8 mouse cellular contexts compared by ENCODE assay signal in genomic region chrX:162025210-162025953, GRCm38 (mm10).
A peak's percentile ranks its signal among the peaks of the same experiment; 100 is the strongest.
DNase-seq lines count a peak whose midpoint lies in the region; ATAC-seq and TF ChIP-seq lines count a peak whose summit lies in the region.

No protein-coding gene starts in this region.

- H3K36me3 ChIP-seq in heart, adult 2 months (ENCODE audit: control insufficient read depth, insufficient read depth, low read length) = no peaks in the 10 kb centered on the region
- no peaks in the 10 kb centered on the region for H3K36me3 ChIP-seq in intestine, embryonic 16.5 days (ENCODE audit: control insufficient read depth, insufficient read depth, low read length)
- no peaks in the 10 kb centered on the region for H3K36me3 ChIP-seq in liver, postnatal 0 days (replicated peaks; ENCODE audit: insufficient read depth, low read length)
- no peaks in the 10 kb centered on the region for H3K36me3 ChIP-seq in neural tube, embryonic 15.5 days

- peaks cover 2% of the 10 kb centered on the region for H3K4me1 ChIP-seq in heart, adult 2 months (ENCODE audit: control insufficient read depth, insufficient read depth, low read length)
- no peaks in the 10 kb centered on the region; the same call in 1 of the 2 replicates for H3K4me1 ChIP-seq in intestine, embryonic 16.5 days (ENCODE audit: control insufficient read depth, insufficient read depth, low read length)
- H3K4me1 ChIP-seq in liver, postnatal 0 days (ENCODE audit: insufficient read depth) = no peaks in the 10 kb centered on the region
- H3K4me1 ChIP-seq in neural tube, embryonic 15.5 days = no peaks in the 10 kb centered on the region

- H3K4me2 ChIP-seq in intestine, embryonic 16.5 days (ENCODE audit: low read depth, low read length) = no peak overlapping the region
- H3K4me2 ChIP-seq in liver, postnatal 0 days (ENCODE audit: low read depth, low read length) = no peak overlapping the region
- peak overlapping the region; percentile 31 for H3K4me2 ChIP-seq in neural tube, embryonic 15.5 days

- TF ChIP-seq CTCF in heart, adult 2 months (IDR thresholded peaks at IDR 0.05) = no peak
- no peak for TF ChIP-seq CTCF in liver, postnatal 0 days (IDR thresholded peaks at IDR 0.05; ENCODE audit: low read depth)

- no peak overlapping the region for H3K27ac ChIP-seq in heart, adult 2 months
- peak overlapping the region; percentile 14; the same call in 1 of the 2 replicates for H3K27ac ChIP-seq in intestine, embryonic 16.5 days (ENCODE audit: low read length)
- H3K27ac ChIP-seq in liver, postnatal 0 days (ENCODE audit: low read depth) = no peak overlapping the region
- H3K27ac ChIP-seq in neural tube, embryonic 15.5 days (replicated peaks) = no peak overlapping the region

- H3K9ac ChIP-seq in heart, adult 2 months (ENCODE audit: low read depth, low read length) = no peak overlapping the region
- H3K9ac ChIP-seq in intestine, embryonic 16.5 days (ENCODE audit: low read depth, low read length) = no peak overlapping the region
- H3K9ac ChIP-seq in liver, postnatal 0 days (replicated peaks) = no peak overlapping the region
- no peak overlapping the region for H3K9ac ChIP-seq in neural tube, embryonic 15.5 days (replicated peaks)

- H3K79me2 ChIP-seq in heart, adult 2 months (replicated peaks; ENCODE audit: control insufficient read depth, insufficient read depth, low read length) = no peaks in the 10 kb centered on the region

- no peak overlapping the region for H3K4me3 ChIP-seq in heart, adult 2 months
- H3K4me3 ChIP-seq in intestine, embryonic 16.5 days (ENCODE audit: low read length) = no peak overlapping the region
- H3K4me3 ChIP-seq in liver, postnatal 0 days (ENCODE audit: low read depth, low read length) = no peak overlapping the region
- H3K4me3 ChIP-seq in neural tube, embryonic 15.5 days (replicated peaks) = no peak overlapping the region

- intact Hi-C loops in heart, adult 2 months (cut with DNase I) = loop anchor here (10.0 kb wide), 3 partner anchors 51 to 249 kb away; no protein-coding TSS in a partner anchor

- H3K9me3 ChIP-seq in intestine, embryonic 16.5 days (ENCODE audit: control insufficient read depth, low read length) = no peaks in the 10 kb centered on the region
- no peaks in the 10 kb centered on the region for H3K9me3 ChIP-seq in liver, postnatal 0 days (ENCODE audit: low read length)
- H3K9me3 ChIP-seq in neural tube, embryonic 15.5 days (replicated peaks) = no peaks in the 10 kb centered on the region

- WGBS in heart, adult 2 months = 37% methylated on average over 13 of the region's 13 CpGs
- WGBS in intestine, embryonic 16.5 days = 33% methylated on average over 13 of the region's 13 CpGs
- WGBS in liver, postnatal 0 days (ENCODE audit: insufficient replicate concordance) = 29% methylated on average over 13 of the region's 13 CpGs
- WGBS in neural tube, embryonic 15.5 days = 36% methylated on average over 13 of the region's 13 CpGs

- TF ChIP-seq POLR2A in heart, adult 2 months (IDR thresholded peaks at IDR 0.05; ENCODE audit: insufficient read depth, low read depth, low read length) = no peak

- no peak for ATAC-seq in CD4-positive, CD25-positive, alpha-beta regulatory T cell, adult 4 months
- ATAC-seq in intestine, embryonic 16.5 days = peak; percentile 95
- no peak for ATAC-seq in liver, postnatal 0 days
- 0 out of 2 replicates have a peak, but pooled peaks have one; percentile 35 for ATAC-seq in neural tube, embryonic 15.5 days (ENCODE audit: low FRiP score)

- H3K27me3 ChIP-seq in heart, adult 2 months (ENCODE audit: control insufficient read depth, insufficient read depth, low read length) = no peaks in the 10 kb centered on the region
- H3K27me3 ChIP-seq in intestine, embryonic 16.5 days (replicated peaks; ENCODE audit: control insufficient read depth, insufficient read depth, low read length) = 0 out of 2 replicates have a peak, but pooled peaks cover 4% of the 10 kb centered on the region
- H3K27me3 ChIP-seq in liver, postnatal 0 days (ENCODE audit: insufficient read depth, low read length) = 0 out of 2 replicates have a peak, but pooled peaks cover 2% of the 10 kb centered on the region
- H3K27me3 ChIP-seq in neural tube, embryonic 15.5 days (replicated peaks) = peaks cover 44% of the 10 kb centered on the region

- peak; percentile 32 for DNase-seq in CD4-positive, CD25-positive, alpha-beta regulatory T cell, adult 2 months (ENCODE audit: low read depth, low spot score)
- DNase-seq in c-Kit-positive CD71-positive TER-119-negative erythroid progenitor cells, embryonic 14.5 days (ENCODE audit: low read depth) = peak; percentile 45
- peak; percentile 43 to 61 for DNase-seq in heart, adult 2 months
- DNase-seq in liver, postnatal 0 days = peak; percentile 31
- peak; percentile 66 for DNase-seq in thymus, postnatal 14 days

- no peak for TF ChIP-seq EP300 in heart, adult 2 months (IDR thresholded peaks at IDR 0.05; ENCODE audit: insufficient read depth, low read depth, low read length)
- TF ChIP-seq EP300 in liver, postnatal 0 days (IDR thresholded peaks at IDR 0.05; ENCODE audit: low read depth) = no peak

Comparison
In these comparisons a context has a peak if more than half of its experiments do, and no peak if none do; other contexts are left out.
1. ATAC-seq: peak in intestine, embryonic 16.5 days (single experiment) and neural tube, embryonic 15.5 days (single experiment); none in CD4-positive, CD25-positive, alpha-beta regulatory T cell, adult 4 months (single experiment) and liver, postnatal 0 days (single experiment).
2. Peak in every context shown above with its lines, with median percentiles within 50 percentile points of each other: DNase-seq.